Mouse (Mus musculus) limb, embryonic 14.5 days (tissue): ENCODE results near the gene Zdhhc14. TPM values are rescaled to one million over a fixed set of nuclear protein-coding genes. Genes with fewer than 3 reads are reported as not detected.

Experiments used
- ATAC-seq: fragments of 200-750 bp; cut with Nextera tagmentation; 2 replicates; pipeline ENCODE4 v1.8.0; 2017; ENCODE audit warnings: low read depth, moderate number of reproducible peaks, moderate TSS enrichment; ENCODE audit not compliant: low FRiP score
- DNase-seq: peaks from one replicate; pipeline ENCODE4 v3.0.0-alpha.2; 2015; ENCODE audit warnings: low spot score
- H3K27ac ChIP-seq: fragments of 300-500 bp; sonication (generic); replicated peaks from 2 replicates; pipeline ENCODE4 v1.5.1; 2014; ENCODE audit warnings: low read depth, mild to moderate bottlenecking, low read length, moderate library complexity, mixed read lengths
- H3K27me3 ChIP-seq: fragments of 300-500 bp; sonication (generic); 2 replicates; pipeline ENCODE4 v1.6.1; 2014; ENCODE audit warnings: low read length, mixed read lengths; ENCODE audit not compliant: control insufficient read depth, insufficient read depth
- H3K36me3 ChIP-seq: fragments of 300-500 bp; sonication (generic); 2 replicates; pipeline ENCODE4 v1.6.1; 2014; ENCODE audit warnings: mild to moderate bottlenecking, low read length, moderate library complexity, mixed read lengths; ENCODE audit not compliant: control insufficient read depth, insufficient read depth
- H3K4me1 ChIP-seq: fragments of 300-500 bp; sonication (generic); 2 replicates; pipeline ENCODE4 v1.6.1; 2014; ENCODE audit warnings: antibody characterized with exemption, low read length, mixed read lengths; ENCODE audit not compliant: control insufficient read depth, insufficient read depth
- H3K4me2 ChIP-seq: fragments of 300-500 bp; sonication (generic); replicated peaks from 2 replicates; pipeline ENCODE4 v1.6.1; 2014; ENCODE audit warnings: low read depth, mild to moderate bottlenecking, low read length, moderate library complexity; ENCODE audit not compliant: severe bottlenecking
- H3K4me3 ChIP-seq: fragments of 300-500 bp; sonication (generic); replicated peaks from 2 replicates; pipeline ENCODE4 v1.5.1; 2014; ENCODE audit warnings: low read length
- H3K9ac ChIP-seq: fragments of 300-500 bp; sonication (generic); 2 replicates; pipeline ENCODE4 v1.6.1; 2014; ENCODE audit warnings: mild to moderate bottlenecking, low read depth, low read length, moderate library complexity; ENCODE audit not compliant: severe bottlenecking
- H3K9me3 ChIP-seq: fragments of 300-500 bp; sonication (generic); 2 replicates; pipeline ENCODE4 v1.6.1; 2016; ENCODE audit warnings: low read length; ENCODE audit not compliant: control insufficient read depth
- POLR2A ChIP-seq: fragments of 200-500 bp; IDR thresholded peaks from 2 replicates; pipeline ENCODE4 v1.8.0; 2012; ENCODE audit warnings: inconsistent platforms, mild to moderate bottlenecking, moderate library complexity, borderline replicate concordance; ENCODE audit not compliant: insufficient read depth, insufficient read length; ENCODE audit errors: extremely low read depth
- whole genome bisulfite sequencing: fragments of 180-500 bp; shearing (Covaris S2); extraction: QIAGEN DNeasy Blood & Tissue Kit; methylation state at CpG from one replicate; pipeline ENCODE4 v1.1.7; 2014; 5-methylcytosine and 5-hydroxymethylcytosine counted together
- polyA plus RNA-seq, 2 experiments: library from polyadenylated mRNA; depleted of rRNA in 1 of 2; stranded (reverse) in 1 of 2; unstranded in 1 of 2; fragments of >200 nt; fragmentation: Nextera tagmentation in 1 of 2; extraction: Ambion mirVana in 1 of 2; gene quantifications; 2 replicates each; pipeline versions ENCODE4 v1.2.1 to v1.2.3; 2012 to 2014

Zdhhc14 gene
- polyA plus RNA-seq, 2 experiments: 3.0 to 4.3 TPM

GRCm38 (mm10) chr17:5660317-5661080, 168.1 kb downstream of the Zdhhc14 start:
- Histone ChIP-seq H3K9me3 (no peaks in the 10 kb centered on the region), H3K36me3 (no peaks in the 10 kb centered on the region), H3K4me3 (no peak overlapping the region), H3K9ac (no peak overlapping the region), H3K4me2 (no peak overlapping the region), H3K4me1 (no peaks in the 10 kb centered on the region), H3K27ac (no peak overlapping the region), H3K27me3 (no peaks in the 10 kb centered on the region)
- ATAC-seq (no peak), DNase-seq (no peak)
- TF ChIP-seq POLR2A: no peak
- WGBS: 59% methylated on average over 8 of the region's 8 CpGs

- H3K9ac ChIP-seq: no peak overlapping the region
- WGBS: 68% methylated on average over 8 of the region's 8 CpGs
- no peaks in the 10 kb centered on the region for H3K9me3 ChIP-seq
- no peaks in the 10 kb centered on the region for H3K27me3 ChIP-seq
- H3K36me3 ChIP-seq: no peaks in the 10 kb centered on the region
- no peak overlapping the region for H3K27ac ChIP-seq
- DNase-seq: no peak
- H3K4me2 ChIP-seq: no peak overlapping the region
- ATAC-seq: no peak
- H3K4me1 ChIP-seq: no peaks in the 10 kb centered on the region
- H3K4me3 ChIP-seq: no peak overlapping the region
- no peak for TF ChIP-seq POLR2A
Measured at GRCm38 (mm10) chr17:5666652-5667051, 174.3 kb downstream of the Zdhhc14 start.

GRCm38 (mm10) chr17:5668456-5668855, 176.1 kb downstream of the Zdhhc14 start:
- H3K4me3 ChIP-seq: no peak overlapping the region
- WGBS: 22% methylated on average over 3 of the region's 3 CpGs
- no peaks in the 10 kb centered on the region for H3K36me3 ChIP-seq
- no peak overlapping the region for H3K27ac ChIP-seq
- no peaks in the 10 kb centered on the region for H3K27me3 ChIP-seq
- no peak overlapping the region for H3K9ac ChIP-seq
- TF ChIP-seq POLR2A: no peak
- H3K4me1 ChIP-seq: no peaks in the 10 kb centered on the region
- H3K4me2 ChIP-seq: no peak overlapping the region
- no peak for ATAC-seq
- no peaks in the 10 kb centered on the region for H3K9me3 ChIP-seq
- no peak for DNase-seq

GRCm38 (mm10) chr17:5668981-5669380, 176.6 kb downstream of the Zdhhc14 start:
- ATAC-seq (no peak), DNase-seq (no peak)
- 27% methylated on average over 7 of the region's 7 CpGs for WGBS

GRCm38 (mm10) chr17:5675951-5676350, 183.6 kb downstream of the Zdhhc14 start:
- DNase-seq (no peak), ATAC-seq (no peak)
- Histone ChIP-seq H3K4me2 (no peak overlapping the region), H3K9me3 (no peaks in the 10 kb centered on the region), H3K27me3 (no peaks in the 10 kb centered on the region), H3K4me3 (no peak overlapping the region), H3K9ac (no peak overlapping the region), H3K27ac (no peak overlapping the region), H3K36me3 (no peaks in the 10 kb centered on the region), H3K4me1 (no peaks in the 10 kb centered on the region)
- no peak for TF ChIP-seq POLR2A
- WGBS: 87% methylated on average over 8 of the region's 8 CpGs

More at GRCm38 (mm10) chr17:5668981-5669380, 176.6 kb downstream of the Zdhhc14 start:
- Histone ChIP-seq H3K27me3 (no peaks in the 10 kb centered on the region), H3K4me2 (no peak overlapping the region), H3K27ac (no peak overlapping the region), H3K9me3 (no peaks in the 10 kb centered on the region), H3K4me1 (no peaks in the 10 kb centered on the region), H3K4me3 (no peak overlapping the region), H3K9ac (no peak overlapping the region), H3K36me3 (no peaks in the 10 kb centered on the region)
- TF ChIP-seq POLR2A: no peak

GRCm38 (mm10) chr17:5679315-5679714, 187.0 kb downstream of the Zdhhc14 start:
- DNase-seq (no peak), ATAC-seq (no peak)
- H3K36me3 ChIP-seq: no peaks in the 10 kb centered on the region
- no peak overlapping the region for H3K4me2 ChIP-seq
- no peak for TF ChIP-seq POLR2A
- H3K27me3 ChIP-seq: no peaks in the 10 kb centered on the region
- H3K4me3 ChIP-seq: no peak overlapping the region
- H3K9ac ChIP-seq: no peak overlapping the region
- no peak overlapping the region for H3K27ac ChIP-seq
- H3K4me1 ChIP-seq: no peaks in the 10 kb centered on the region
- no peaks in the 10 kb centered on the region for H3K9me3 ChIP-seq
- 40% methylated on average over 1 of the region's 1 CpGs for WGBS
